Mouse (Mus musculus): Measurements from ENCODE around the gene Gm49373.

The Gm49373 gene

GRCm38 (mm10) chr9:21028560-21029110 is 44.3 kb downstream of the Gm49373 start:
- DNase-seq (ENCODE audit: low read depth) = no peak

DNA sequence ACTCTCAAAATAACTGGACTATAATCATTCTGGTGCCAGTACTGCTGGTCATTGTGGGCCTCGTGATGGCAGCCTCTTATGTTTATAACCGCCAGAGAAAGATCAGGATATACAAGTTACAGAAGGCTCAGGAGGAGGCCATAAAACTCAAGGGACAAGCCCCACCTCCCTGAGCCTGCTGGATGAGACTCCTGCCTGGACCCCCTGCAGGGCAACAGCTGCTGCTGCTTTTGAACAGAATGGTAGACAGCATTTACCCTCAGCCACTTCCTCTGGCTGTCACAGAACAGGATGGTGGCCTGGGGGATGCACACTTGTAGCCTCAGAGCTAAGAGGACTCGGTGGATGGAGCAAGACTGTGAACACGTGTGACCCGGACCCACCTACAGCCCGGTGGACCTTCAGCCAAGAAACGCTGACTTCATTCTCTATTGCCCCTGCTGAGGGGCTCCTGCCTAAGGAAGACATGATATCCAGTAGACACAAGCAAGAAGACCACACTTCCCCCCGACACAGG is 45.1 kb downstream of the Gm49373 start:
- DNase-seq (ENCODE audit: low read depth) = no peak

GRCm38 (mm10) chr9:21026849-21027248 is 46.0 kb downstream of the Gm49373 start:
- no peak for DNase-seq (ENCODE audit: low read depth)

GRCm38 (mm10) chr9:21025258-21025810 is 47.6 kb downstream of the Gm49373 start:
- DNase-seq (ENCODE audit: low read depth) = no peak

GRCm38 (mm10) chr9:21022726-21023125 is 50.2 kb downstream of the Gm49373 start:
- peak; percentile 46 for DNase-seq (ENCODE audit: low read depth)

DNA sequence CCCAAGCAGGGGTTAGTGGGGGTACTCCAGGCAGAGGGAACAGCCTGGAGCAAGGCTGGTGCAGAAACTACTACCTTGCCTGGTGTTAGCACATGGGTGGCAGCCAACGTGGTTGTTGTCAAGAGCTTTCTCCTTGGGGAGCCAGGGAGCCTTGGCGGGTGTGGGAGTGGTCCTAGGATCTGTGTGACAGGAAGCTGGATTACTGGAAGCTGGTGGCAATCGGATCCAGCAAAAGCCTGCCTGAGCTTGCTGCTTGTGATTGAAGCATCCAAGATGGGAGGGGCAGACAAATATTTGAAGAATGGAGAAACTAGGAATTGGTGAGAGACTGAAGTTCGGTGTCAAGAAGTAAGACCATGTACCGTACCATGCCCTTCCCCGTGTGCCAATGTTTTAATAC is 50.6 kb downstream of the Gm49373 start:
- DNase-seq (ENCODE audit: low read depth) = no peak

DNA sequence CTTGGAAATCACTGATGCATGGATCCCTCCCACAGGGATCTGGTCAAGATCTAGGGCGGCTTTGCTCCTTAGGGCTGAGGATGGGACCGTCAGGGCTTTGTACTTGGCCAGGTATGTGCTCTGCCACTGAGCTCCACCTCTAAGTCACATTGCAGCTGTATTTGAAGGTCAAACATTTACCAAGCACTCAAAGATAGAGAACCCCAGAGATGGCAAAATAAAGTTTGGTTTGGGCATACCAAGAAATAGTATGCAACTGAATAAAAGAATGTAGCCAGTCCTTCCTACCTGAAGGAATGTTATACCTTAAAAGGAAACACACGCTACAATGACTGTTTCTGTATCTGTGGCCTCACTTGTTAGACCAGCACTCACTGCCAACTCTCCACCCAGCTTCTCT is 51.5 kb downstream of the Gm49373 start:
- DNase-seq (ENCODE audit: low read depth) = no peak

DNA sequence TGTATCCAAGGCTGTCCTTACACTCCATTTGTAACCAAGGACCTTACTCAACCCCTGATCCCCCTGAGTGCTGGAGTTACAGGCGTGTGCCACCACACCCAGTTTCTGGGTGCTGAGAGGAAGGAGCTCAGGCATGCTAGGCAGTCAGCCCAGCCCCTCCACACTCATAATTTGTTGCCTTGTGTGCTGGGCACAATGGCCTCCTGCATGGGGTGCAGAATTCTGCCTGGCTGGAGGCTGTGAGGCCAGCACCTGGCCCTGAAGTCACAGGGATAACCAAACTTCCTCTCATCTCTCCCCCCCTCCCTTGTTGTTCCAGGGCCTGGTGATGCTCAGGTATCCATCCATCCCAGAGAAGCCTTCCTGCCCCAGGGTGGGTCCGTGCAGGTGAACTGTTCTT is 54.3 kb downstream of the Gm49373 start:
- no peak for DNase-seq (ENCODE audit: low read depth)

DNA sequence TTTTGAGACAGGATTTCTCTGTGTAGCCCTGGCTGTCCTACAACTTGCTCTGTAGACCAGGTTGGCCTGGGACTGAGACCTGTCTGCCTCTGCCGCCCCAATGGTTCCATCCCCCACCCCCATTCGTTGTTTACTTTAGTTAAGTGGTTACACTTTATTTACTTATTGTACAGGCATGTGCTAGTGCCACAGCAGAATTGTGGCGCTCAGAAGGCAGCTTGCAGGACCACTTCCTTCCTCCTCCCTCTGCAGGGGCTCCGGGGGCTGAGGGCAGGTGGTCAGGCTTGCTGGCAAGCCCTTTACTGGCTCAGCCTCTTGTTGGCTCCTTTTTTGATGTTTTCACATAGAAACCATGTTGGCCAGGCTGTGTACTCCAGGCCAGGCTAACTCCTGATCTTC is 55.7 kb downstream of the Gm49373 start:
- peak; percentile 64 for DNase-seq (ENCODE audit: low read depth)

- peak; percentile 57 for DNase-seq (ENCODE audit: low read depth)
Observed at GRCm38 (mm10) chr9:21016331-21017176, 56.3 kb downstream of the Gm49373 start.

- DNase-seq (ENCODE audit: low read depth) = peak; percentile 76
Observed at GRCm38 (mm10) chr9:21015571-21016130, 57.2 kb downstream of the Gm49373 start, which contains the start of gene Icam1. Gene Icam1, plus strand, starts transcription at chr9:21015985.

DNA sequence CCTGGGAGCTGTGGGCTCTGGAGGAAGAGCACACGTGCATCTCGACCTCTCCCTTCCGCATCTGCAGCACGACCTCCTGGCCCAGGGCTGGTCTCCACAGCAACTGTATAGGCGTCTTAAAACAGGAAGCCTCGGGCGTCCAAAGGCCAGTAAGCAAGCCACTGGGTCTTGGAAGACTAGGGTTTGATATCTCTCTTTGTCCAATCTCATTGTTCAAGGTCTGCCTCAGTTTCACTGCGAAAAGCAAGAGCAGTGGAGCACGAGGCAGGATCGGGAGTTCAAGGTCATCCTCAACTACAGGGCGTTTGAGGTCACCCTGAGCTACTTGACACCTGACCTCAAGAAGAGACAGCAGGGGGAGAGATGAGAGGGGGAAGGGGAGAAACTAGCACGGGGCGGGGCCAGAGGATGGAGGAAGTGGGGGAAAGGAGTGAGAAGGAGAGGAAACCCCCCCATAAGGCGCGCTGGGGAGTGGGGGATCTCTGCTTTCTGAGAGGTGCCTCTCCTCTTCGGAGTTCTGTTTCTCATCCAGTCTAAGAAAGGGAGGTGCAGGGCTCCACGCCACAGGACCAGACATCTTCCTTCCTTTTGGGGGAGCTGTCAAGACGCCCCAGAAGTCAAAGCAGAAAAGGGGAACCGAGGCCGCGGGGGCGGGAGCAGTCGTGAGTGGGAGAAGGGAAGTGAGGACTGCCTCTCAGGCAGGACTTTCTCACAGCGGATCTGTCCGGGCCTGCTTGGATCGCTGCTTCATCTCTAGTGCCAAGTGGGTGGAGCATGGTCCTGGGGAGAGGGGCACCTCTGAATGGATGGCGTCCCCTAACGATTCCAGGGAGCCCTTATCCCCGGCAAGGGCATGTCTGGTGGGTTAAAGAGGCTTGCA is 58.0 kb downstream of the Gm49373 start:
- peak; percentile 74 for DNase-seq (ENCODE audit: low read depth)

All from 416B (cell line).